In genomic region chr11:59136994-59137706, GRCm38 (mm10) we compare ENCODE assay signal across 27 mouse cellular contexts. TPM values are rescaled to one million over a fixed set of nuclear protein-coding genes. Genes with fewer than 3 reads are reported as not detected.
DNase-seq lines count a peak whose midpoint lies in the region; ATAC-seq and TF ChIP-seq lines count a peak whose summit lies in the region.
"Had no signal": no experiment of that assay in that cellular context is flagged by ENCODE, and none has a peak within 500 bp of the region (broad histone marks: within the 10 kb centered on the region; RNA-seq: fewer than 3 reads in every experiment).

No protein-coding gene starts in this region.

- ATAC-seq in heart, embryonic 12.5 days (ENCODE audit: insufficient number of reproducible peaks, low FRiP score), result no peak
- ATAC-seq in intestine, embryonic 15.5 days, result no peak
- ATAC-seq: CD4-positive, CD25-positive, alpha-beta regulatory T cell, adult 4 months; hindbrain, postnatal 0 days; liver, embryonic 12.5 days; midbrain, embryonic 16.5 days had no signal

- peak overlapping the region; percentile 70 for H3K4me2 ChIP-seq in heart, embryonic 12.5 days
- no peak overlapping the region for H3K4me2 ChIP-seq in intestine, embryonic 15.5 days (replicated peaks)
- H3K4me2 ChIP-seq: kidney, embryonic 15.5 days; limb, embryonic 12.5 days; liver, embryonic 12.5 days; neural tube, embryonic 15.5 days had no signal

- intact Hi-C loops in gastrocnemius, adult 2 months (cut with DNase I), result no loop called here
- intact Hi-C loops in gastrocnemius, postnatal 14 days (cut with DNase I; ENCODE audit: low total_unique reads), result no loop called here
- intact Hi-C loops in heart, postnatal 14 days (cut with DNase I), result no loop called here

- peaks cover 29% of the 10 kb centered on the region for H3K36me3 ChIP-seq in heart, embryonic 12.5 days
- no peaks in the 10 kb centered on the region for H3K36me3 ChIP-seq in intestine, embryonic 15.5 days
- H3K36me3 ChIP-seq: kidney, embryonic 15.5 days; limb, embryonic 12.5 days; liver, embryonic 12.5 days; midbrain, embryonic 10.5 days; neural tube, embryonic 15.5 days had no signal

- TF ChIP-seq CTCF in gastrocnemius, adult 2 months (IDR thresholded peaks at IDR 0.05), result no peak

- WGBS in heart, embryonic 12.5 days, result 43% methylated on average over 12 of the region's 12 CpGs
- WGBS in intestine, embryonic 15.5 days, result 76% methylated on average over 12 of the region's 12 CpGs

- DNase-seq in gastrocnemius, adult 2 months, result peak; percentile 77
- DNase-seq in gastrocnemius, postnatal 14 days, result no peak
- no peak for DNase-seq in heart, postnatal 14 days
- peak; percentile 55 for DNase-seq in gastrocnemius, postnatal 25 days
- peak; percentile 51 for DNase-seq in heart, postnatal 4 days
- no peak for DNase-seq in spleen, postnatal 4 days (ENCODE audit: low spot score in 2 of 2)
- DNase-seq: adrenal gland, postnatal 25 days; cerebellum, adult 9-11 months; kidney, adult 11 months; kidney, postnatal 36 days; layer of hippocampus, postnatal 36 days; lung, adult 18-20 months; lung, postnatal 10 days; spleen, adult 18-20 months; thymus, postnatal 36 days had no signal

- peaks cover 67% of the 10 kb centered on the region for H3K4me1 ChIP-seq in heart, embryonic 12.5 days (replicated peaks)
- peaks cover 14% of the 10 kb centered on the region for H3K4me1 ChIP-seq in intestine, embryonic 15.5 days (replicated peaks)

- peaks cover 52% of the 10 kb centered on the region for H3K27me3 ChIP-seq in heart, embryonic 12.5 days (replicated peaks)
- peaks cover 58% of the 10 kb centered on the region for H3K27me3 ChIP-seq in intestine, embryonic 15.5 days (replicated peaks)

- peak overlapping the region; percentile 99 for H3K27ac ChIP-seq in gastrocnemius, adult 2 months
- H3K27ac ChIP-seq in heart, embryonic 12.5 days (ENCODE audit: poor library complexity, severe bottlenecking), result peak overlapping the region; percentile 92
- no peak overlapping the region for H3K27ac ChIP-seq in intestine, embryonic 15.5 days
- H3K27ac ChIP-seq: hindbrain, postnatal 0 days; kidney, embryonic 15.5 days; limb, embryonic 12.5 days; liver, embryonic 12.5 days; midbrain, embryonic 10.5 days; neural tube, embryonic 15.5 days had no signal

- H3K9me3 ChIP-seq in heart, embryonic 12.5 days (replicated peaks), result no peaks in the 10 kb centered on the region
- H3K9me3 ChIP-seq in intestine, embryonic 15.5 days, result no peaks in the 10 kb centered on the region
- H3K9me3 ChIP-seq: kidney, embryonic 15.5 days; limb, embryonic 12.5 days; liver, embryonic 12.5 days; midbrain, embryonic 10.5 days; neural tube, embryonic 15.5 days had no signal

- peak overlapping the region; percentile 76 for H3K4me3 ChIP-seq in gastrocnemius, adult 2 months
- H3K4me3 ChIP-seq in heart, embryonic 12.5 days, result peak overlapping the region; percentile 39
- H3K4me3 ChIP-seq in intestine, embryonic 15.5 days (replicated peaks), result no peak overlapping the region
- H3K4me3 ChIP-seq: kidney, embryonic 15.5 days; limb, embryonic 12.5 days; liver, embryonic 12.5 days; midbrain, embryonic 10.5 days had no signal

- peak overlapping the region; percentile 69 for H3K9ac ChIP-seq in heart, embryonic 12.5 days
- H3K9ac ChIP-seq in intestine, embryonic 15.5 days, result no peak overlapping the region
- H3K9ac ChIP-seq: kidney, embryonic 15.5 days; limb, embryonic 12.5 days; liver, embryonic 12.5 days; neural tube, embryonic 15.5 days had no signal

RNA-seq across cellular contexts. Expression of gene Obscn, which starts 0.9 kb away (rescaled TPM):
- 1,000 to 10,000 TPM; 1,792 to 1,942 TPM for total RNA-seq in gastrocnemius, adult 2 months (2021)
- total RNA-seq in gastrocnemius, postnatal 14 days (2021), result 100 to 1,000 TPM; 708 to 848 TPM
- polyA plus RNA-seq in heart, embryonic 12.5 days (2016; fragmentation: Nextera tagmentation; extraction: Ambion mirVana), result 39.2 and 42.5 TPM in 2 replicates
- 100 to 1,000 TPM; 506 to 513 TPM for total RNA-seq in heart, postnatal 14 days (2021)
- total RNA-seq in gastrocnemius, postnatal 25 days (2021), result 1,000 to 10,000 TPM; 1,440 to 1,520 TPM
- total RNA-seq in heart, postnatal 4 days (2021), result 100 to 1,000 TPM; 436 to 453 TPM
- polyA plus RNA-seq in intestine, embryonic 15.5 days (2015; fragmentation: Nextera tagmentation; extraction: Ambion mirVana), result 1.3 TPM in 2 replicates
- polyA plus RNA-seq: CD4-positive, CD25-positive, alpha-beta regulatory T cell, adult 4 months had no signal

RNA-seq across cellular contexts. Expression of gene Iba57, which starts 26.4 kb away (rescaled TPM):
- 1 to 10 TPM; 6.7 to 9.3 TPM for total RNA-seq in gastrocnemius, adult 2 months (2021)
- total RNA-seq in gastrocnemius, postnatal 14 days (2021), result 10 to 100 TPM in 1 of 2 experiments, 1 to 10 TPM in 1; 7.7 to 10.6 TPM
- 7.3 and 7.8 TPM in 2 replicates for polyA plus RNA-seq in heart, embryonic 12.5 days (2016; fragmentation: Nextera tagmentation; extraction: Ambion mirVana)
- 10 to 100 TPM; 14.7 to 17.7 TPM for total RNA-seq in heart, postnatal 14 days (2021)
- 1 to 10 TPM; 7.3 to 9.3 TPM for total RNA-seq in gastrocnemius, postnatal 25 days (2021)
- 10 to 100 TPM; 12.9 to 13.1 TPM for total RNA-seq in heart, postnatal 4 days (2021)
- polyA plus RNA-seq in intestine, embryonic 15.5 days (2015; fragmentation: Nextera tagmentation; extraction: Ambion mirVana), result 6.6 and 8.0 TPM in 2 replicates

RNA-seq across cellular contexts. Expression of gene Gjc2, which starts 45.9 kb away (rescaled TPM):
- total RNA-seq in gastrocnemius, adult 2 months (2021), result under 1 TPM; 0.10 to 0.20 TPM
- under 1 TPM; 0.27 to 0.62 TPM for total RNA-seq in gastrocnemius, postnatal 14 days (2021)
- polyA plus RNA-seq in heart, embryonic 12.5 days (2016; fragmentation: Nextera tagmentation; extraction: Ambion mirVana), result 0.13 and 0.31 TPM in 2 replicates
- total RNA-seq in heart, postnatal 14 days (2021), result 1 to 10 TPM; 1.1 TPM
- under 1 TPM; 0.33 to 0.48 TPM for total RNA-seq in gastrocnemius, postnatal 25 days (2021)
- under 1 TPM; 0.70 to 0.79 TPM for total RNA-seq in heart, postnatal 4 days (2021)
- polyA plus RNA-seq in intestine, embryonic 15.5 days (2015; fragmentation: Nextera tagmentation; extraction: Ambion mirVana), result 1.1 and 1.3 TPM in 2 replicates
- polyA plus RNA-seq: CD4-positive, CD25-positive, alpha-beta regulatory T cell, adult 4 months; embryonic facial prominence, embryonic 11.5 days; hindbrain, embryonic 11.5 days; midbrain, embryonic 10.5 days had no signal

RNA-seq across cellular contexts. Expression of gene Guk1, which starts 54.9 kb away (rescaled TPM):
- total RNA-seq in gastrocnemius, adult 2 months (2021), result 10 to 100 TPM; 25.4 to 28.7 TPM
- 10 to 100 TPM; 17.1 to 20.2 TPM for total RNA-seq in gastrocnemius, postnatal 14 days (2021)
- 101 TPM in 2 replicates for polyA plus RNA-seq in heart, embryonic 12.5 days (2016; fragmentation: Nextera tagmentation; extraction: Ambion mirVana)
- 10 to 100 TPM; 79.4 to 83.8 TPM for total RNA-seq in heart, postnatal 14 days (2021)
- total RNA-seq in gastrocnemius, postnatal 25 days (2021), result 10 to 100 TPM; 18.7 to 24.5 TPM
- total RNA-seq in heart, postnatal 4 days (2021), result 10 to 100 TPM; 63.3 to 67.9 TPM
- 109 and 126 TPM in 2 replicates for polyA plus RNA-seq in intestine, embryonic 15.5 days (2015; fragmentation: Nextera tagmentation; extraction: Ambion mirVana)

Comparison
In these comparisons a context has a peak if more than half of its experiments do, and no peak if none do; other contexts are left out.
1. DNase-seq: peak in gastrocnemius, adult 2 months (single experiment), gastrocnemius, postnatal 25 days (single experiment) and heart, postnatal 4 days (single experiment); none in gastrocnemius, postnatal 14 days (single experiment), heart, postnatal 14 days (0 of 2) and spleen, postnatal 4 days (0 of 2).